Mouse (Mus musculus) C2C12 (cell line): ENCODE results near the gene Crb1.

ENCODE experiments used
- CEBPB ChIP-seq: IDR thresholded peaks from one replicate; pipeline ENCODE4 v1.6.1; 2011; ENCODE audit warnings: low read depth, mild to moderate bottlenecking, control low read depth, moderate library complexity
- CTCF ChIP-seq: IDR thresholded peaks from one replicate; pipeline ENCODE4 v1.5.1; 2011; ENCODE audit not compliant: control insufficient read depth, insufficient read depth, insufficient read length
- FOSL1 ChIP-seq: IDR thresholded peaks from one replicate; pipeline ENCODE4 v1.8.0; 2011; ENCODE audit warnings: mild to moderate bottlenecking, low read length; ENCODE audit not compliant: poor library complexity, insufficient read depth, severe bottlenecking
- MAX ChIP-seq: IDR thresholded peaks from one replicate; pipeline ENCODE4 v1.6.1; 2011; ENCODE audit warnings: mild to moderate bottlenecking, control low read depth
- MYOD1 ChIP-seq: IDR thresholded peaks from one replicate; pipeline ENCODE4 v1.6.1; 2011; ENCODE audit warnings: low read depth; ENCODE audit not compliant: control insufficient read depth, insufficient read length
- MYOG ChIP-seq: IDR thresholded peaks from one replicate; pipeline ENCODE4 v1.6.1; 2011; ENCODE audit not compliant: control insufficient read depth, insufficient read length; ENCODE audit errors: extremely low read depth

DNA sequence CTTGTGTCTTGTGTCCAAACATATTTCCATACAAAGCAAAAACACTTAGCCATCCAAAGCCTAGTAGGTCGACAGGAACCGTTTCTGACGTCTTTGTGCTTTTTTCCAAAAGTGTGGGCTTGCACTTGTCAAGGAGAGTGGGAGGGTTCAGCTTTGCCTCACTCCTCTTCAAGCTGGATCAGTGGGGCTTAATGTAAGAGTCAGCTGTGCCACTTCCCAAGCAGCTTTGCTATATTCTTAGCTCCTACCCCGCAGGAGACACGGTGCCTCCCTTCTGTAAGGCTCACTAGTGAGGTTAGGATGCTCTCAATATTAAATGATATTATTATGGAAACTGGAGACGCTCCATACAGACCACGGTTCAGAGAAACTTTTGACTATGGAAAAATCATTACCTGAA lies 121.3 kb downstream of the Crb1 start:
- TF ChIP-seq CTCF (no peak), FOSL1 (no peak), MYOD1 (no peak), MAX (no peak), MYOG (no peak), CEBPB (no peak)
